In genomic region chr16:70825910-70826309, GRCm38 (mm10) we compare ENCODE assay signal across 17 mouse cellular contexts.
"Had no signal": no experiment of that assay in that cellular context is flagged by ENCODE, and none has a peak within 500 bp of the region (broad histone marks: within the 10 kb centered on the region; RNA-seq: fewer than 3 reads in every experiment).

No protein-coding gene starts in this region.

- H3K9ac ChIP-seq: liver, embryonic 14.5 days; lung, embryonic 14.5 days; midbrain, embryonic 15.5 days; neural tube, embryonic 13.5 days; neural tube, embryonic 15.5 days had no signal

- H3K9me3 ChIP-seq: midbrain, embryonic 15.5 days; neural tube, embryonic 13.5 days; neural tube, embryonic 15.5 days had no signal

- DNase-seq: lung, adult 18-20 months; lung, embryonic 14.5 days; lung, postnatal 10 days; lung, postnatal 4 days; retina, postnatal 1 day; right cerebral cortex, adult 18-20 months; right cerebral cortex, postnatal 25 days; right cerebral cortex, postnatal 4 days; spleen, adult 18-20 months; thymus, adult 18-20 months; thymus, postnatal 14 days; thymus, postnatal 36 days had no signal

- H3K4me3 ChIP-seq: midbrain, embryonic 15.5 days; myocyte; neural tube, embryonic 13.5 days; neural tube, embryonic 15.5 days had no signal

- ATAC-seq: midbrain, embryonic 15.5 days had no signal

- H3K4me1 ChIP-seq: midbrain, embryonic 15.5 days; neural tube, embryonic 13.5 days; neural tube, embryonic 15.5 days had no signal

- H3K36me3 ChIP-seq: midbrain, embryonic 15.5 days; neural tube, embryonic 13.5 days; neural tube, embryonic 15.5 days had no signal

- H3K27ac ChIP-seq: liver, embryonic 14.5 days; midbrain, embryonic 15.5 days; neural tube, embryonic 13.5 days; neural tube, embryonic 15.5 days had no signal

- H3K27me3 ChIP-seq: midbrain, embryonic 15.5 days; neural tube, embryonic 13.5 days; neural tube, embryonic 15.5 days had no signal

- H3K4me2 ChIP-seq: lung, embryonic 14.5 days; midbrain, embryonic 15.5 days; neural tube, embryonic 13.5 days; neural tube, embryonic 15.5 days had no signal
